Mouse (Mus musculus) urinary bladder, adult 18-20 months (tissue): ENCODE measurements at regions not wholly inside any gene's neighbourhood (a gene's known extent, or its start where the extent isn't known, plus 50 kb on each side); places are given as distances from the start of the nearest gene placed in this dataset.

Source experiments
- DNase-seq, 2 experiments: peaks; one replicate each; pipeline ENCODE4 v3.0.0; 2022; ENCODE audit warnings: low spot score in 2 of 2, mixed read lengths in 2 of 2

- DNase-seq, result no peak
Measured at GRCm38 (mm10) chr15:59207976-59208375, 318.9 kb downstream of the Gm49356 start.

- DNase-seq, result peak; percentile 35 to 66
Measured at GRCm38 (mm10) chr15:59212362-59212761, 323.3 kb downstream of the Gm49356 start.

- DNase-seq, result no peak
Measured at GRCm38 (mm10) chr15:59214096-59214495, 325.0 kb downstream of the Gm49356 start.

- no peak for DNase-seq
Measured at GRCm38 (mm10) chr15:59215239-59215638, 326.1 kb downstream of the Gm49356 start.

- no peak for DNase-seq
Measured at GRCm38 (mm10) chr15:59217481-59217880, 328.4 kb downstream of the Gm49356 start.

GRCm38 (mm10) chr15:59218916-59219315 lies 329.8 kb downstream of the Gm49356 start:
- DNase-seq, result no peak

GRCm38 (mm10) chr15:59225637-59226036 lies 336.5 kb downstream of the Gm49356 start:
- DNase-seq, result no peak

GRCm38 (mm10) chr15:59227293-59227692 lies 338.2 kb downstream of the Gm49356 start:
- no peak for DNase-seq

GRCm38 (mm10) chr15:59230536-59230935 lies 341.4 kb downstream of the Gm49356 start:
- no peak for DNase-seq

GRCm38 (mm10) chr15:59231703-59232102 lies 342.6 kb downstream of the Gm49356 start:
- no peak for DNase-seq

GRCm38 (mm10) chr15:59232290-59232689 lies 343.2 kb downstream of the Gm49356 start:
- no peak for DNase-seq

- peak; percentile 16 to 31 for DNase-seq
Measured at GRCm38 (mm10) chr15:59237446-59238161, 348.5 kb downstream of the Gm49356 start.

GRCm38 (mm10) chr15:59241752-59242151 lies 352.7 kb downstream of the Gm49356 start:
- no peak for DNase-seq

GRCm38 (mm10) chr15:59245927-59246649 lies 357.0 kb downstream of the Gm49356 start:
- no peak for DNase-seq

GRCm38 (mm10) chr15:59248477-59249260 lies 359.6 kb downstream of the Gm49356 start:
- DNase-seq, result no peak

GRCm38 (mm10) chr15:59261380-59261779 lies 372.3 kb downstream of the Gm49356 start:
- DNase-seq, result no peak

GRCm38 (mm10) chr15:59262380-59262779 lies 373.3 kb downstream of the Gm49356 start:
- DNase-seq, result no peak

- DNase-seq, result no peak
Measured at GRCm38 (mm10) chr15:59263433-59264328, 374.6 kb downstream of the Gm49356 start.
